Mouse (Mus musculus) regulatory T cell (primary cell): ENCODE data around the gene Stab2.

Experiments
- in situ Hi-C: fragments of 300-600 bp; cut with MboI, MseI; formaldehyde crosslinking; loops from one replicate; pipeline ENCODE4 v1.15.1; 2025; ENCODE audit warnings: high pct_unique_total_duplicates

The Stab2 gene

DNA sequence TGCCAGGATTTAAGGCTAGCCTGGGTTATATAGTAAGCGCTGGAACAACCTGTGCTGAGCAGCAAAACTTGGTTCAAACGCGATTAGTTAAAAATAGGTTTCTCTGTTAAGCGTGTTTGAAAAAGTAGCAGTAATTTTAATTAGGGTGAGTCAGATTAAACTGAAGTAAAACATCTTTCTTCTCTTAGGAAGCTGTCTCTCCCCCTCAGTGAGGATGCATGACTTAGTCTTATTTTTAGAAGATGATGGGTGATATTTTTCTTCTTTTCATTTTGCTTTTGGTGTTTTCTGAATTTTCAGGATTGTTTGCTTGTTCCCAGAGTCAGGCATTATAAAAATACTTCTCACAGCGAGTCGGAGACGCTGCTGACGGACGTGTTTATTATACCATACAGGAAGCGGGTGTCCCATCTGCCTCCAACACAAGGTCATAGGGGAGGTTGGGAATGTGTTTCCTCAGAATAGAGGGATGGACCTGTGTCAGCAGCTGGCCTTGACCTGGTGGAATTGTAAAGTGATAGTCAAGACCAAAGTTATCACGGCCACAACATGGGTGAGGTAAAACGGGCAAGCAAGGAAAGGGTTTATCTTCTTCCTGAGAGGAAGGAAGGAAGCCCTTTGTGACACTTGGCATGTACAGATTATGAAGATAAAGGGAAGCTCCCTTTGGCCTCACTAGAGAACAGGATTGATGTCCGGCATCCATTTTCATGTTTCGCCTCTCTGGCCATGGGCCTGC, 15.4 kb downstream of the Stab2 start:
- in situ Hi-C loops: no loop called here

DNA sequence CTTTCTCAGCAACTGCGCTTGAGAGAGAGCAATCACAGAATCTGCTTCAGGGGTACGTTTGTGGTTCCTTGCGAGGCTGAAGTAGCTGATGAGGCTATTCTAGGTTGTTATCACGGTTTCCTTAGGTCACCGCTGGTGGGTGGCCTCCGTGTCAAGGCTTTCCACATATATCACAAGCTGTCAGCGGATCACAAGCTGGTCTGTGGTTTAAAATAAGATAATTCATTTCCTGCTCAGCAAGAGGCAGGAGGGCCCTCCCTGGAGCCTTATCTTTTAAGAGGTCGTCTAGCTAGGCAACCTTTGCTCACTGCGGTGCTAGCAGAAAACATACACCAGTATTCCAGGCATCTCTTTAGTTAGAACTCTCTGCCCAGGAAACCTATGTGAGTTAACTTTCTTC, 17.2 kb downstream of the Stab2 start:
- in situ Hi-C loops: no loop called here

DNA sequence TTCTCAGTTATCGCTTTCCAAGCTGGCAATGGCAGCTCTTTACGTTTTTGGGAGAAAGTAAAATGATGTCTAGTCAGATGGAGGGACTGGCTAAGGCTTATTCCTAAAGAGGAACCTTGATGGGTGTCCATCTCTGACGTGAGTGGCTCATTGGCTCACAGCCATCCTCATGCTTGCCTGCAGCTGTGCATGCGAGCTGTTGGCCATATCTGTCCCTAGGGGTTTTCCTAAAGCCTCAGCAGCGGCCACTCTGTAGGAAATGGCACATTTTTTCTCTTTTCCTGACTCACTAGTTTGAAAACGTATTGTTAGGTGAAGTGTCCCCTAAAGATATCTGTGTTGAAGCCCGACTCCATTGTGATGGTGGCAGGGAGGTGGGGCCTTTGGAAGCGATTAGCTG, 18.0 kb downstream of the Stab2 start:
- in situ Hi-C loops: no loop called here

DNA sequence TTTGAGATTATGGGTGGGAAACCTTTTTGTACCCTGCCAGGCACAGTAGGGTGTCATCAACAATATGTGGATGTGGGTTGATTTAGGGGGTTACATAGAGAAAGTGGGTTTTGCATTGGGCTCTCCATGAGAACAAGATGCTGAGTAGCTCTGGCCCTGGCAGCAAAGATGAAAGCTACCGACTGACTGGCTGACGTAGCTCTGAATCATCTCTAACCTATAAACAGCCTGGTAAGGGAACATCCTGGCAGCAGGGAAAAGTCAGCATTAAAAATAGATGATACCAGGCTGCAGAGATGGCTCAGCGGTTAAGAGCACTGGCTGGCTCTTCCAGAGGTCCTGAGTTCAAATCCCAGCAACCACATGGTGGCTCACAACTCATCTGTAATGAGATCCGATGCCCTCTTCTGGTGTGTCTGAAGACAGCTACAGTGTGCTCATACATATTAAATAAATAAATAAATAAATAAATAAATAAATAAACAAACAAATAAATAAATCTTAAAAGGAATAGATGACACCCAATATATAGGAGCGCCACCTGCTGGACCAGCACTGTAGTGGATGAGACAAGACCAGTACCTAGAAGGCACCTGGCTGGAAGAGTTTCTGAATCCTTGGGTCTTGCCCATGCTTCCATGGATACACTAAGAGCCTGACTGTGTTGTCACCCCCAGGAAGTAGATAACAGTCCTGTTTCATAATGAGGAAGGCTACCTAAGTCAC, 31.7 kb downstream of the Stab2 start:
- in situ Hi-C loops: no loop called here

DNA sequence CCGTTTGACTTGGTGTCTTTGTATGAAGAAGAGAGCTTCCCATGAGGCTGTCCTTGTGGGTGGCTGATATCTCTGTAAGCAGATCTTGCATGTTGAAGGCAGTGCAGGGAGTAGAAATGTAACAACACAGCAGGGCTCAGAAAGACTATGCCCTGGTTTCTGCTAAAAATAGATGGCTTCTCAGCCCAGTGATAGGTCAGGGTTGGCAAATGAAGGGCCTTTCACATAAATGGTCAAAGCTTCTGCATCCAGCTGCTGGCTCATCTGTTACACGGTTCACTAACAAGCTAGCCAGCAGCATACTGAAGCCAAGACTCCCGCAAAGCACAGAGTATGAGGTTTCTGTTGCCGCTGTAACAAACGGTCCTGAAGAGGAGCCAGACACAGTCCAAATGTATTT, 34.5 kb downstream of the Stab2 start:
- in situ Hi-C loops: no loop called here

DNA sequence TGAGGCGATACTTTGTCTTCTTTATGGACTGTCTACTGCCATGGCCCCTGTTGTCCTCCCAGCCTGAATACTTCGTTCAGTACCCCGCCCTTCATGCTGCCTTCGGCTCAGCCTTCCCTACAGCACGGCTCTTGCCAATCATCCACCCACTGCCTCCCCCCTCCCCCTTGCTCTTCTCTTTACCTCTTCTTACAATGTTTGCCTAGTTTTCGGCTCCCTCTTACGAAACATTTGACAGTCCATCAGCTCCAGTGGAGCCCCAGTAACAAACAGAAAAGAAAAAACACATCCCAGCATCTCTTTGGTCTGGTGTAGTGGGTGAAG, 35.4 kb downstream of the Stab2 start:
- in situ Hi-C loops: no loop called here

DNA sequence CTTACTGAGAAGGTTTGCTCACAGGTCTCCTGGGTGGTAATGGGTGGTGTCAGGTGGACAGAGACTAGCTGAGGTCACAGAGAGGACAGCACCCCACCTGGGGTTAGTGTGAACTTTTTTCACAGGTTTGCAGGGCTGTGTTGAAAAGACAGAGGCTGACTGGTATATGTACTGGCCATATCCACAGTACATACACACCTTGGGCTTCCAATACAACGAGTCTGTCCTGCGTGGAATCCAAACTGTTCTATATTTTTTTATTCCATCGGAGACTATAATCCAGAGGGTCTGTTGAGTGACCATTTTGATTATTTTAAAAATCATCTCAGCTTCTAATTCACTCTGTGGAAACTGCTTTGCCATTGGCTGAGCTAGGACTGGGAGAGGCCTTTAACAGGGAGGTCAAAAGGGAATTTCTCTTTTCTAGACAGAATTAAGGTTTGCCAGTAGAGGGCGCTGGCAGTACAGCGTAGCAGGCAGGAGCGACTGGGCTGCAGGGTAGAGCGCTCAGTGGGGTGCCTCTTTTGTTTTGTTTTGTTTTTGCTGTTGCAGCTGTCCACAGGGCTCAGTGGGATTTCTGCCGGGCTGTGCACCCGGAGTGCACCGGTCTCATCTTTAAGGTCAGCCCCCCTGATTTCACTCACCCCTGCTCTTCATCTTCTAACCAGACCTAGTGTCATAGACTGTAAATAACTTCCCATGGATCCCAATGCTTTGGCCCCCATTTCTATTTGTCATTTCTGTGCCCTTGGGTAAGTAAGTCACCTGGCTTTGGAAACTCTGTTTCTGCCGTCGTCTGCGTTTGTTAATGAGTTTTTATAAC, 35.9 kb downstream of the Stab2 start:
- in situ Hi-C loops: no loop called here

DNA sequence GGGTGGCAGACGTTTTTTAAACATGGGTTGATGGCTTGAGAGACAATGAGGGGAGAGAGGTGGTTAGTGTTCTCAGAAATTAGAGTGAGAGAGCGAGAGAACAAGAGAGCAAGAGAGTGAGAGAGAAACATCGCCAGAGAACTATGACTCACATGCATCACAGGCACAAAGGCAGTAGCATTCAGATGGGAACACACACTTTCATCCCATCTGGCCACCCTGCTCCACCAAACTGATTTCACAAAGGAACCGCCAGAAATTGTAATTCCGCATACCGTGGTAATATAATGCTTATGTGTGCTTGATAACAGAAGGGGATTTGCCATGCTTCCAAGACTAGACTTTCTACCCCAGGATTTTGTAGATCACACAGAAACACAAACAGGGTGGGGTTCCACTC, 38.5 kb downstream of the Stab2 start:
- in situ Hi-C loops: no loop called here

DNA sequence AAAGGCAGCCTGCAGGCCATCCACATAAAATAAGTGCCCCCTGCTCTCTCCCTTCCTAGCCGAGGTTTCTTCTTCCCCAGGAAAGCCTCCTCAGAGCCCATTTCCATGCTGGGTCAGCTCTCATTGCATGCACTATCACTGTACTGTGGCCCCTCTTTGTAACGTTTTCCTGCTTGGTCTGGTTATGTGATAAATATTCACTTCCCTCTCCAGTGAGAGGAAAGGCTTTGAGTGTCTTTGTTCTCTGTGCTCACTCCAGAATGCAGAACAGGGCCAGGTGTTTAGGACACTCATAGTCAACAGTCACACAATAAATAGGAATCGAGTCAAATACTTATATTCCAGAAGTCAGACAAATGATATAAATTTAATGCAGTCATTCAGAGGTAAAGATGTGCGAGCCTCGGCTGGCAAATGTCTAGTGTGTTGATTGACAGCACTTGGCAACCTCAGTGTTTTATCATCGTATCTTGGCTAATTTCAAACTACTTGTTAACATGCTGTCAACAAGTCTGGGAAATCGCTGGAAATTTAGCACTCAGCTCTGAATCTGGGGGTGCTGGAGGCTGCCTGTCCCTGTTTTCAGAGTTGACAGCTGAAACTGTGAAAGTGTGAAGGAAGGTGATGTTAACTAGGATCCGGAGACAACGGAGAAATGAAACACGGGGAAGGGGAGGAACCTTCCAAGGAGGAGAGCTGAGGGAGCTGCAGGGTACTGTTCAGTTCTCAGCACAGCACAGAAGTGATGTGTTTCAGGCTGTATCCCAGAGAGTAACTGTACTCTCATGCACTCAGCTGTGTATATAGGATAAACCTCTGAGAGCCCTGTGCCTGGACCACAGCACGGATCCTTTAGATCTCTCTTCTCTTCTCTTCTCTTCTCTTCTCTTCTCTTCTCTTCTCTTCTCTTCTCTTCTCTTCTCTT, 46.0 kb downstream of the Stab2 start:
- in situ Hi-C loops: no loop called here

DNA sequence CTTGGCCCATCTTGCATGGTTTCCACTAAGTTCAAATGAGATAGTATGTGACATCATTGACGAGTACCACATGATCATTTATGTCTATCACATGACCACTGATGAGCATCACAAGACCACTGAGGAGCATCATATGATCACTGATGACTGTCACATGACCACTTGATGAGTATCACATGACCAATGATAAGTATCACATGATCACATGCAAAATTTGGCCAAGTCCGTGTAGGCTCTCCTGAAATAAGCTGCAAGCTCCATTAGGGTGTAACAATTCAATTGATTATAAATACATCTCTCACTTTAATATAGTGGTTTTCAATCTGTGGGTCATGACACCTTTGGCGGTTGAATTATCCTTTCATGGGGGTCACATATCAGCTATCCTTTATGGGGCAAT, 52.5 kb downstream of the Stab2 start:
- in situ Hi-C loops: no loop called here

DNA sequence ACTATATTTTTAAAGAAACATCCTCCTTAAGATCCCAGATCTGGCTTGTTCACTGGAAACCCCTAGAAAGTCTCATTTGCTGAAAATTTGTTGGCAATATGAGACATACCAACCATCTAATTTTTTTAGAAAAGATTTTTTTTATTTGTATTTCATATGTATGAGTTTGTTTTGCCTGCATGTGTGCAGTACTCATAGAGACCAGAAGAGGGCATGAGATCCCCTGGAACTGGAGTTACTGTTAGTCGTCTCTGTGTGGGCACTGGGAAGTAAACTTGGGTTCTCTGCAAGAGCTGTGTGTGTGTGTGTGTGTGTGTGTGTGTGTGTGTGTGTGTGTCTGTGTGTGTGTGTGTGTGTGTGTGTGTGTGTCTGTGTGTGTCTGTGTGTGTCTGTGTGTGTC, 55.1 kb downstream of the Stab2 start:
- in situ Hi-C loops: no loop called here

DNA sequence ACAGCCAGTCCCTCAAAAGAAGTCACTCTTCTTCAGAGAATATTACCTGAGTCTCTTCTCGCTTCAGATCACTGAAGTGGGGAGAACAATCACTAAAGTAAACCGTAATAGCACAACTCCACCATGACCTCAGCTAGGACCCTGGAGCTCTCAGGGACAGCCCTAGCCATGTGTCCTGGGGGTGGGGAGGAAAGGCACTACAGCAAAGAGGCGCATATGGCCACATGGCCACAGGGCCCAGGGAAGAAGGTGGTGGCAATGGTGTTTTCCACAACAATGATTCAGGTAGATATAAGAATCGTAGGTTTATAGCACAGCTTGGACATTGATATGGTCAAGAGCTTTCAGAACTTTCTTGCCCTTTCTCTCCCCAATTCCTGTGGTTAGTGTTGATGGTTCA, 57.0 kb downstream of the Stab2 start:
- in situ Hi-C loops: no loop called here

DNA sequence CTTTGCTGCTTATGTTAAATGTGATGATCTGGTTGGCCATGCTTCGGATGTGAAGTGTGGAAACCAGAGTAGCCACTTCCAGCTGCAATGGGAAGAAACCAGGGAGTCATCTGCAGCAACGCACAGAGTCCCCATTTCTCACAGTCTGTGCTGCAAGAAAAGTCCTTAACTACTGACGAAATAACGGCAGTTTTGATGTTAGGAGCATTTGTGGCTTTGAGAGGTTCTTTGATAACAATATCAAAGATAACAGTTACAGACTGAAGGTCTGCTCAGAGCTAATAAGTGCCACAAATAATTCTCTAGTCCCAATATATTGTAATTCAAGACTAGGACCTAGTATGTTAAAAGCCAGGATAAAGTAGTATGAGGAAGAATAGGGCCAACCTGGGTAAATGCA, 57.9 kb downstream of the Stab2 start:
- in situ Hi-C loops: no loop called here

DNA sequence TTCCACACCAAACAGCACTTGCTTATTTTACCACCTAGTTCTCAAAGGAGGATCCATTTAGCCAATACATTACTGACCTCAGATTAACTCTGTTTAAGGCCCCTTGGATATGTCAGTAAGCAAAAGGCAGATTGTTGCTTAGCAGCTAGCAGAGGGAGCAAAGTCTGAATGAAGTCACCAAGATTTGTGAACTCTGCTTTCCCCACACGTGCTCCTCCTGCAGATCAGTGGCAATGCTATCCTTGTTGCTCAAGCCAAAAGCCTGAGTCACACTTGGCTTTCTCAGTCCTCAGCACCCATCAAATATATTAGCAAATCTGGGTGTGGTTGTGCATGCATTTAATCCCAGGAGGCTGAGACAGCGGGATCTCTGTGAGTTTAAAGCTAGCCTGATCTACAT, 60.3 kb downstream of the Stab2 start:
- in situ Hi-C loops: no loop called here

DNA sequence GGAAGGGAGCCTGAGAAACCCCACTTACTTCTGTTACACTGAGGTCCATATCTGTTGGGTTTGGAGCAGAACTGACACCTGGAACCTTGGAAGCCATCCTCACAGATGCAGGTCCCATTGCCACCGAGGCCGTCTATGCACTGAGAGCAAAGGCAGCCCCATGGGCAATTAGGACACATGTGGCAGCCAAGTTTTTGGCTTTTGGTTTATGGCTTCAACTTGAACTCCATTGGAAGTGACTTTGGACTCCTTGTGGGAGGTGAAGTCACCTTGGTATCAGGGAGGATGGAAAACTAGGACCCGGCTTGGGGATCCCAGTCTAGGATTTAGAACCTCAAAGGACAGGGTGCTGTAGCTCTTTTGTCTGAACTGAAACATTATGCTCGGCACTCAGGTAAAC, 67.2 kb downstream of the Stab2 start:
- in situ Hi-C loops: no loop called here

DNA sequence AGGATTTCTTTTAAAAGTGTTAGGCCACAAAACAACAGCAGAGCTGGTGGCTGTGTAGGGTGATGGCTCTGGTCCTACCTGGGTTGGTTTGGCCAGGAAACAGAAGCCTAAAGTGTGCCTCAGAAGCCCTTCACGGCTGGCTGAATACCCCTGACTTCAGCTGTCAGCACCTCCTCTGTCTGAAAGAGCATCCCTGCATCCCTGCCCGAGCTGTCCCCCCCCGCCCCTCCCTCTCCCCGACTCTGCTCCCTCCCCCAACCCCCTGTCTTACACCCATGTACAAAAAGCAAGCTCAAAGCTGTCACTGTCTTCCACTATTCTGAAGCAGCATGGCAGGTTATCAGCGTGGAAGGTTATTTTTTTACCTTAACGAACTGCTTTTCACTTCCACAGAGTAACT, 73.4 kb downstream of the Stab2 start:
- in situ Hi-C loops: no loop called here

DNA sequence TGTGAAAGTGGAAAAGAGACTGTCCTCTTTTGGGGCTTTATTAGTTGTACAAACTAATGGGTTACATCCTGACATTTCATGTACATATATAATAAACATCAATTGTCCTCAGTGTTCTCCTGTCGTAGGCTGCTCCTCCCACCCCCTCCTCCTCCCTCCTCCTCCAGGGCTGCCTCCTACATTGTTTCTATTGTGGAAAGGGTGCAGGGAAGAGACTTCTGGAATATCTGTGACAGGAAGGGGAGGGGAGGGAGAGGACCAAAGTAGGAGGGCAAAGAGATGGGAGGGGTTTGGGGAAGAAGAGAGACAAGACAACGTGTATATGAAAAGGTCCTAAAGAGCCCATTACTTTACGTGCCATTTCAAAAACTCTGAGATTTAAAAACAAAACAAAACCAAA, 73.9 kb downstream of the Stab2 start:
- in situ Hi-C loops: no loop called here

DNA sequence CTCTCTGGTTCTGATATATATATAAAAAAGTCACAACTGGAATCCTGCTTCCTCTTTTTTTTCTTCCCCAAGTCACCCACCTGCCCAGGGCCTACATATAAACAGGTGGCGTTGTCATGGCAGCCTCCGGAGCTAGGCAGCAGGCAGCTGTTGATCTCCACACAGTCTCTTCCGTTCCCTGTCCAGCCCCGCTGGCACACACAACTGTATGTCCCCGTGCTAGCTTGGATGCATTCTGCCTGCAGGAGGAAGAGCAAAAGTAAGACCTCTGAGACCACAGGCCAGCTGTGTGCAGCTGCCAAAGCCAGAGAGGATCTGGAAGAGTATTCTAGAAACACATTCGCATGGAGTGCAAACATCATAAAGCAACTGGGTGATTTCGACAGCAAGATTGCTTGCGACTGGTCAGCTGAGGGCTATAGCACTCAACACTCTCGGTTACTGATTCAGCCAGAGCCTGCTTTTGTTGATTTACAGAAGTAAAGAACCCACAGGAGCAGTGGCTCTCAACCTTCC, 74.6 kb downstream of the Stab2 start:
- in situ Hi-C loops: no loop called here

DNA sequence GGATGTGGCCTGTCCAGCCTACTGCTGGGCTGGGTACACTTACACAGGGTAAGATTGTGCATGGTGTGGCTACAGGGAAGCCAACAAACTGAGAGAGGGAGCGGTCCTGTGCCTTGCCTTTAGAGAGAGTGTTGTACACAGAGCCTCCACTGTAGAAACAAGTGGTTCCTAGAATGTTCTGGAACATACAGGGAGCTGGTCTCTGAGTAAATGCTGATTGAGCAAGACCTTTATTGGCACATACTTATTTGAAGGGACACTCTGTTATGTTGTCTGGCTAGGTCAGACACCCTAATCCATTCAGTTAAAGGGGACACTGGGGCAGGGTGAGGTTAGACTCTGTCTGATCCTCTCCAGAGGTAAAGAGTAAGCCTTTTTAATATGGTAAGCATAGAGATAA, 84.2 kb downstream of the Stab2 start:
- in situ Hi-C loops: no loop called here

DNA sequence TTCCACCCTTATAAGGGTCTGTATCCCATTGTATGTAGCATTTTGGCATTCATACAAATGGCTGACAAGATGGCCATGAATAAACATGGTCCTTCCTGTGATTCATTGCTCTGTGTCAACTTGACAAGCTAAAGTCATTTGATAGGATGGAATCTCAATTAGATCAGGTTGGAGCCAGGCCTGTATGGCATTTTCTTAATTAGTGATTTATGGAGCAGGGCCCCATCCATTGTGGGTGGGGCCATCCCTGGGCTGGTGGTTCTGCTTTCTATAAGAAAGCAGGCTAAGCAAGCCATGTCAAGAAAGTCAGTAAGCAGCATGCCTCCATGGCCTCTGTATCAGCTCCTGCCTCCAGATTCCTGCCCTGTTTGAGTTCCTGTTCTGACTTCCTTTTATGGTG, 92.2 kb downstream of the Stab2 start:
- in situ Hi-C loops: no loop called here

DNA sequence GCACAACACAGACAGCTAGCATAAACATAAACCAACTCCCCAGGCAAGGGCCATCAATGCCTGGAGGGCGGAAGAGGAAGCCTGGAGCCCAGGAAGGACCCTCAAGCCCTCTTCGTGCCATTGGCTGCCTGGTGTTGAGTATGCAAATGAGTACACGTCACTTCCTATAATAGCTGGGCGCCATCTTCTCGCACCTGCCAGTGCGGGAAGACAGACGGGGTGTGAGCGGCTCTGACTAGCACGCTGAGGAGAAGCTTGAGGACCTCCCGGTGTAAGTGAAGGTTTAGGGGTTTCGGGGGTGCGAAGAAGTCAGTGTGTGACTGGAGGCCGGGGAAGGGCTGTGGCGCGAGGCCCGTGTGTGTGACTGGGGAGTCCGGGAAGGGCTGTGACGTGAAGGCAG, 99.3 kb downstream of the Stab2 start:
- in situ Hi-C loops: no loop called here

DNA sequence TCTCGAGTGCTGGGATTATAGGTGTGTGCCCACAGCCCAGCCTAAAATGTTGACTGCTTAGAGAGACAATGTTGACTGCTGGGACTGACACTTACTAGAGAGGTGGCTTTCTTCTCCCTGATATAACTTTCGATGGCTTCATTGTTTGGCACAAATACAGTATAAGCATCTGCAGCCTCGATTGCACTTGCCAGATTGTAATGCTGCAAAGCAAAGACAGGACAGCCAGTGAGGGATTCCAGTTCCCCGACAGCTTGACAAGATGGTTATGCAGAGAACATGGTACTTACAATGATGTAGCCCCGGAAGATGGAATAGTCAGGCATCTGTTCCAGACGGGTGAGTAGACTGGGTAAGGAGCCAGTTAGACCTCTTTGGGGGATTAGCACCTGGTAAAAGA, 100.8 kb downstream of the Stab2 start:
- in situ Hi-C loops: no loop called here
